Mouse (Mus musculus): Measurements from ENCODE around the gene Sardh. TPM values are rescaled to one million over a fixed set of nuclear protein-coding genes. Genes with fewer than 3 reads are reported as not detected.

Sardh gene
- polyA plus RNA-seq, 1 experiment from 2014 or later, result 21.6 TPM

GRCm38 (mm10) chr2:27226572-27226971, 21.6 kb downstream of the Sardh start:
- Histone ChIP-seq H3K27ac (replicated peaks in 1 of 2; ENCODE audit: control insufficient read depth in 1 of 2, insufficient read depth in 1 of 2, low read depth in 2 of 2, low read length in 2 of 2) (no peak overlapping the region), H3K4me1 (ENCODE audit: control insufficient read depth in 2 of 2, insufficient read depth in 2 of 2, low read length in 2 of 2) (peaks cover under 1 to 2% of the 10 kb centered on the region in 2 experiments; a peak in 1 of 4 replicates), H3K27me3 (ENCODE audit: control insufficient read depth, insufficient read depth, low read length) (no peaks in the 10 kb centered on the region), H3K9me3 (ENCODE audit: control insufficient read depth, low read length) (no peaks in the 10 kb centered on the region), H3K36me3 (ENCODE audit: control insufficient read depth, insufficient read depth, low read length) (peaks cover 43% of the 10 kb centered on the region), H3K4me2 (ENCODE audit: low read length) (no peak overlapping the region), H3K9ac (ENCODE audit: low read length) (no peak overlapping the region), H3K4me3 (ENCODE audit: control insufficient read depth in 1 of 2, insufficient read depth in 1 of 2, low read depth in 1 of 2, low read length in 2 of 2) (no peak overlapping the region)
- ATAC-seq (ENCODE audit: insufficient number of reproducible peaks, insufficient read depth, low FRiP score, low read depth), result no peak
- WGBS, result 53% methylated on average over 7 of the region's 7 CpGs

- Histone ChIP-seq H3K4me1 (ENCODE audit: control insufficient read depth in 2 of 2, insufficient read depth in 2 of 2, low read length in 2 of 2) (peaks cover 9 to 12% of the 10 kb centered on the region in 2 experiments), H3K27me3 (ENCODE audit: control insufficient read depth, insufficient read depth, low read length) (no peaks in the 10 kb centered on the region), H3K9ac (ENCODE audit: low read length) (no peak overlapping the region), H3K4me3 (ENCODE audit: control insufficient read depth in 1 of 2, insufficient read depth in 1 of 2, low read depth in 1 of 2, low read length in 2 of 2) (no peak overlapping the region), H3K36me3 (ENCODE audit: control insufficient read depth, insufficient read depth, low read length) (peaks cover 28% of the 10 kb centered on the region), H3K4me2 (ENCODE audit: low read length) (no peak overlapping the region), H3K9me3 (ENCODE audit: control insufficient read depth, low read length) (no peaks in the 10 kb centered on the region), H3K27ac (replicated peaks in 1 of 2; ENCODE audit: control insufficient read depth in 1 of 2, insufficient read depth in 1 of 2, low read depth in 2 of 2, low read length in 2 of 2) (no peak overlapping the region)
- WGBS, result 87% methylated on average over 7 of the region's 7 CpGs
- no peak for ATAC-seq (ENCODE audit: insufficient number of reproducible peaks, insufficient read depth, low FRiP score, low read depth)
Measured at GRCm38 (mm10) chr2:27223012-27223421, 25.1 kb downstream of the Sardh start.

GRCm38 (mm10) chr2:27218569-27218968, 29.6 kb downstream of the Sardh start:
- Histone ChIP-seq H3K9ac (ENCODE audit: low read length) (no peak overlapping the region), H3K9me3 (ENCODE audit: control insufficient read depth, low read length) (no peaks in the 10 kb centered on the region), H3K4me1 (ENCODE audit: control insufficient read depth in 2 of 2, insufficient read depth in 2 of 2, low read length in 2 of 2) (peaks cover 25 to 27% of the 10 kb centered on the region in 2 experiments), H3K27ac (replicated peaks in 1 of 2; ENCODE audit: control insufficient read depth in 1 of 2, insufficient read depth in 1 of 2, low read depth in 2 of 2, low read length in 2 of 2) (peak overlapping the region; percentile 44 to 85), H3K4me2 (ENCODE audit: low read length) (peak overlapping the region; percentile 10; the same call in 1 of the 2 replicates), H3K36me3 (ENCODE audit: control insufficient read depth, insufficient read depth, low read length) (peaks cover 6% of the 10 kb centered on the region; the same call in 1 of the 2 replicates), H3K27me3 (ENCODE audit: control insufficient read depth, insufficient read depth, low read length) (no peaks in the 10 kb centered on the region), H3K4me3 (ENCODE audit: control insufficient read depth in 1 of 2, insufficient read depth in 1 of 2, low read depth in 1 of 2, low read length in 2 of 2) (no peak overlapping the region)
- WGBS, result 80% methylated on average over 8 of the region's 8 CpGs
- no peak; the same call in 1 of the 2 replicates for ATAC-seq (ENCODE audit: insufficient number of reproducible peaks, insufficient read depth, low FRiP score, low read depth)

GRCm38 (mm10) chr2:27218121-27218544, 30.0 kb downstream of the Sardh start:
- 36% methylated on average over 2 of the region's 2 CpGs for WGBS
- ATAC-seq (ENCODE audit: insufficient number of reproducible peaks, insufficient read depth, low FRiP score, low read depth), result peak; percentile 81

GRCm38 (mm10) chr2:27215537-27215936, 32.6 kb downstream of the Sardh start:
- WGBS, result 93% methylated on average over 2 of the region's 2 CpGs
- Histone ChIP-seq H3K36me3 (ENCODE audit: control insufficient read depth, insufficient read depth, low read length) (0 out of 2 replicates have a peak, but pooled peaks cover 4% of the 10 kb centered on the region), H3K4me1 (ENCODE audit: control insufficient read depth in 2 of 2, insufficient read depth in 2 of 2, low read length in 2 of 2) (peaks cover 54 to 57% of the 10 kb centered on the region in 2 experiments), H3K9ac (ENCODE audit: low read length) (no peak overlapping the region), H3K9me3 (ENCODE audit: control insufficient read depth, low read length) (no peaks in the 10 kb centered on the region), H3K27me3 (ENCODE audit: control insufficient read depth, insufficient read depth, low read length) (no peaks in the 10 kb centered on the region; the same call in 1 of the 2 replicates), H3K27ac (replicated peaks in 1 of 2; ENCODE audit: control insufficient read depth in 1 of 2, insufficient read depth in 1 of 2, low read depth in 2 of 2, low read length in 2 of 2) (no peak overlapping the region), H3K4me3 (ENCODE audit: control insufficient read depth in 1 of 2, insufficient read depth in 1 of 2, low read depth in 1 of 2, low read length in 2 of 2) (no peak overlapping the region), H3K4me2 (ENCODE audit: low read length) (no peak overlapping the region)
- no peak for ATAC-seq (ENCODE audit: insufficient number of reproducible peaks, insufficient read depth, low FRiP score, low read depth)

More at GRCm38 (mm10) chr2:27218121-27218544, 30.0 kb downstream of the Sardh start:
- Histone ChIP-seq H3K4me3 (ENCODE audit: control insufficient read depth in 1 of 2, insufficient read depth in 1 of 2, low read depth in 1 of 2, low read length in 2 of 2) (no peak overlapping the region), H3K27me3 (ENCODE audit: control insufficient read depth, insufficient read depth, low read length) (no peaks in the 10 kb centered on the region), H3K36me3 (ENCODE audit: control insufficient read depth, insufficient read depth, low read length) (peaks cover 4% of the 10 kb centered on the region; the same call in 1 of the 2 replicates), H3K9me3 (ENCODE audit: control insufficient read depth, low read length) (no peaks in the 10 kb centered on the region), H3K4me2 (ENCODE audit: low read length) (peak overlapping the region; percentile 10; the same call in 1 of the 2 replicates), H3K9ac (ENCODE audit: low read length) (no peak overlapping the region), H3K27ac (replicated peaks in 1 of 2; ENCODE audit: control insufficient read depth in 1 of 2, insufficient read depth in 1 of 2, low read depth in 2 of 2, low read length in 2 of 2) (peak overlapping the region; percentile 50 to 85), H3K4me1 (ENCODE audit: control insufficient read depth in 2 of 2, insufficient read depth in 2 of 2, low read length in 2 of 2) (peaks cover 29 to 31% of the 10 kb centered on the region in 2 experiments)

- Histone ChIP-seq H3K4me3 (ENCODE audit: control insufficient read depth in 1 of 2, insufficient read depth in 1 of 2, low read depth in 1 of 2, low read length in 2 of 2) (no peak overlapping the region), H3K27ac (replicated peaks in 1 of 2; ENCODE audit: control insufficient read depth in 1 of 2, insufficient read depth in 1 of 2, low read depth in 2 of 2, low read length in 2 of 2) (peak overlapping the region in 1 of 2 experiments; percentile 53; a peak in 2 of 4 replicates), H3K4me2 (ENCODE audit: low read length) (no peak overlapping the region; the same call in 1 of the 2 replicates), H3K27me3 (ENCODE audit: control insufficient read depth, insufficient read depth, low read length) (no peaks in the 10 kb centered on the region; the same call in 1 of the 2 replicates), H3K4me1 (ENCODE audit: control insufficient read depth in 2 of 2, insufficient read depth in 2 of 2, low read length in 2 of 2) (peaks cover 59 to 66% of the 10 kb centered on the region in 2 experiments), H3K36me3 (ENCODE audit: control insufficient read depth, insufficient read depth, low read length) (0 out of 2 replicates have a peak, but pooled peaks cover 4% of the 10 kb centered on the region), H3K9ac (ENCODE audit: low read length) (peak overlapping the region; percentile 49), H3K9me3 (ENCODE audit: control insufficient read depth, low read length) (no peaks in the 10 kb centered on the region)
- ATAC-seq (ENCODE audit: insufficient number of reproducible peaks, insufficient read depth, low FRiP score, low read depth), result no peak
- 74% methylated on average over 8 of the region's 8 CpGs for WGBS
Measured at GRCm38 (mm10) chr2:27211966-27212893, 35.9 kb downstream of the Sardh start.

GRCm38 (mm10) chr2:27210676-27211210, 37.4 kb downstream of the Sardh start:
- Histone ChIP-seq H3K36me3 (ENCODE audit: control insufficient read depth, insufficient read depth, low read length) (0 out of 2 replicates have a peak, but pooled peaks cover 4% of the 10 kb centered on the region), H3K27ac (replicated peaks in 1 of 2; ENCODE audit: control insufficient read depth in 1 of 2, insufficient read depth in 1 of 2, low read depth in 2 of 2, low read length in 2 of 2) (peak overlapping the region; percentile 68 to 91; a peak in 3 of 4 replicates), H3K4me2 (ENCODE audit: low read length) (no peak overlapping the region), H3K9me3 (ENCODE audit: control insufficient read depth, low read length) (no peaks in the 10 kb centered on the region), H3K4me1 (ENCODE audit: control insufficient read depth in 2 of 2, insufficient read depth in 2 of 2, low read length in 2 of 2) (peaks cover 69 to 76% of the 10 kb centered on the region in 2 experiments), H3K9ac (ENCODE audit: low read length) (peak overlapping the region; percentile 46; the same call in 1 of the 2 replicates), H3K27me3 (ENCODE audit: control insufficient read depth, insufficient read depth, low read length) (no peaks in the 10 kb centered on the region; the same call in 1 of the 2 replicates), H3K4me3 (ENCODE audit: control insufficient read depth in 1 of 2, insufficient read depth in 1 of 2, low read depth in 1 of 2, low read length in 2 of 2) (no peak overlapping the region)
- no peak for ATAC-seq (ENCODE audit: insufficient number of reproducible peaks, insufficient read depth, low FRiP score, low read depth)
- WGBS, result 68% methylated on average over 12 of the region's 12 CpGs

All from heart, embryonic 14.5 days (tissue).